Mouse (Mus musculus) gastrocnemius, adult 18-20 months (tissue): ENCODE results near the gene Gm13178. TPM values are rescaled to one million over a fixed set of nuclear protein-coding genes. Genes with fewer than 3 reads are reported as not detected.

Experiments
- DNase-seq: peaks from one replicate; pipeline ENCODE4 v3.0.0; 2021; ENCODE audit warnings: low spot score
- long read RNA-seq, 2 experiments: library from polyadenylated mRNA; stranded (forward); transcript quantifications; one replicate each; pipeline ENCODE4 v2.0.0; 2021
- total RNA-seq, 2 experiments: library from RNA; stranded (reverse); gene quantifications; 2 replicates each; pipeline ENCODE4 v1.2.3; 2021

Gm13178 gene
- not detected for total RNA-seq
- long read RNA-seq, experiment 1: 0 reads
- long read RNA-seq, experiment 2: 0 reads

DNA sequence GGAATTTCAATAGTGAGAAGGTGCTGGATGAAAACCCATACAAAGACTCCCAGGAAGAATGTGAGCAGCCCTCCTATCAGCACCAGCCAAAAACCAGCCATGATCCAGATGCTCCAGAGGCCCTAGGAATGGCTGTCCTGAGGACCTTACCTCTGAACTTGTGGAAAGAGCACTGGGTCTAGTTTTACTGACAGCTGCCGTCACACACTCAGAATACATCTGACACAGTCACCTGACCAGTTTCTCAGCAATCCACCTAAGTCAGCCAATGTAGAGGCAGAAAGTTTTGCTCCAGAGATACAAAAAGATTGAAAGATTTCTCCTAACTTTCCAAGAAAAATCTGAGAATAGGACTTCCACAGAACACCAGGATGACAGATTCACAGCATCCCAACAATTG lies at the start of gene Gm13178:
TSS of gene Gm13178 (minus strand) at position 101 of the 400 bp plus-strand sequence.
- DNase-seq: no peak

DNA sequence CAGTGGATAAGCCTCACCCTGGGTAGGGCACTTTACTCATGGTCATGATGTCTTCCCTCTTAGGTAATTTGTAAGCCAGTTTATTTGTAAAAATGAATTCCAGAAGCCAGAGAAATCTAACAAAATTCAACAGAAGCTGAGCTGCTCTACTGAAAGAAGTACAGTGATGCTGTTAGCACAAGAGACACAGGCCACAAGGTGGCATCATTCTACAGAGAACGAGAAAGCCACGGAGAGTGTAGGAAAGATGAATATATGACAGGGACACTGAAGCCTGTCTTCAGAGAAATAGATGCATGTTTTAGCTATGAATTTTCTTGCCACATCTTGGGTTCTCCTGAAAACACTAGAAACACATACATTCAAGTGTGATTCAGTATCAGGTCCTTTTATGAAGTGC lies 44.5 kb upstream of the Gm13178 start:
- peak; percentile 39 for DNase-seq

DNA sequence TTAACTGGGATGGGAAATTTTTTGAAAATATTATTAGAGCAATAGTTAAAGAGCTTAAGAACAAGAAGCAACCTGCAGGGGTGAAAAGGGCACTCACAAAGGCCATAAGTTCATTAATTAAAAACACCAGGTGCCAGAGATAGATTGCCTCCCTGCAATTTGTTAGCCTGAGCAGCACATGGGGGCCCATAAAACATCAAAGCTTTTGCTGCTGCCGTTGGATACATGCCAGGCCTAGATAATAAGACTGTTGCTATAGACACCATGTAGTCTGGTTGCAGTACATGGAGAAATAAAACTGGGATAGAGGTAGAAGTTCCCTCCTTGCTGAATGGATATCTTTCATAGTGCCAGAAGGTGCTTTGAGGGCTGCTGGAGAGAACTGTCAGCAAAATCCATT lies 27.9 kb upstream of the Gm13178 start:
- no peak for DNase-seq

DNA sequence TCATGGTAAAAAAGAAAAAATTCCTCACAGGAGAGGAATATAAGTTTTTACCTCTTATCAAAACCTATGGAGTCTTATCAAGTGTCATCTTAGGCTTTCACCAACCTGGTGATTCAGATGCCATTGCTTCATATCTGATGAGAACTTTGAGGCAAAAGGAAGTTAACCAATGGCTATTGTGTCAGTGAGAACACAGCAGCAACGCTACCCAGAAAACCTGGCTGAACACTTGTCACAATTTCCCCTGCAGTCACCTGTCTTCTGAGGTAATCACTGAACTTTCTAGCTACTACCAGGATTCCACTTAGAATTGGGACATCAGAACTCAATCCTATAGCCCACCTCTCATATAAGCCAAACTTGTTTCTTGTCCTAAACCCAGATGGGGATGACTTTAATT lies 1.5 kb downstream of the Gm13178 start:
- DNase-seq: no peak

DNA sequence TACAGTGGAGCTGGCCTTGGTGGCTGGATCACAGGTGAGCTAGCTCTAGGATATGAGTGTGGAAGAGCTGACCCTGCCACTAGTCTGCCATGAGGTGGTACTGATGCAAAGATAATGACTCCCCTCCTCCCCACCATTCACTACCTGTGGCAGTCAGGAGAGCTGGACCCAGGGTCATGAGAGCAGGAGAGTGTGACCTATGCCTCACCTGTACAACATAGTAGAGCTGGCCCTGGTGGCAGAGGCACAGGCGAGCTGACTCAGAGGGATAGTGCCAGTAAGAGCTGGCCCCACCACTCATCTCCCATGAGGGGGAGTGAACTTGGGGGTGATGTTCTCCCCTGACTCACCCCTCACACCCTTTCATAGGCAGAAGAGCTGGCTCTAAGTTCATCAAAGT lies 2.9 kb downstream of the Gm13178 start:
- no peak for DNase-seq

DNA sequence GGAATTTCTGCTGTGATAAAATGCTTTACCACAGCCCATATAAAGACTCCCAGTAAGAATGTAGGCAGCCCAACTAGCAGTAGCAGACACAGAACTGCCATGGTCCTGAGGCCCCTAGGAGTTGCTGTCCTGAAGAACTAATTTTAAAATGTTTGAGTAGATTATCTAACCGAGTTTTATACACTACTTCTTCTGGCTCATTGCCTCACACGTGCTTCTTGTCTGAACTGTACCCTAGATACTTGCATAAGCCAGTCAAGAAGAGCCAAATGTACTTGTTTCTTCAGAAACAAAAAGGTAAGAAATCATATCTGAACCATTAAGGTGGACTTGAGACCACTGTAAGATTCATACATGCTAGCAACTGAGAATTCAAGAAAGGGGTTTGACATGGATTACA lies 34.9 kb downstream of the Gm13178 start, which contains the start of gene Gm436:
TSS of gene Gm436 (minus strand) at position 101 of the 400 bp plus-strand sequence.
- no peak for DNase-seq

Other genes starting within 250 kb of the Gm13178 start
- not detected for gene 9430007A20Rik, start 201.6 kb downstream of the Gm13178 start, total RNA-seq
- not detected for gene Gm13124, start 156.3 kb downstream of the Gm13178 start, total RNA-seq
- gene Aadacl4, start 107.7 kb downstream of the Gm13178 start, total RNA-seq: not detected
- gene Gm436, start 35.0 kb downstream of the Gm13178 start, total RNA-seq: not detected
- not detected for gene Gm438, start 65.2 kb upstream of the Gm13178 start, total RNA-seq
- gene Dhrs3, start 171.4 kb upstream of the Gm13178 start, total RNA-seq: 10 to 100 TPM; 41.1 to 43.1 TPM